Mouse (Mus musculus): ENCODE measurements around the gene Ppat. TPM values are rescaled to one million over a fixed set of nuclear protein-coding genes. Genes with fewer than 3 reads are reported as not detected.

The Ppat gene
- total and polyA plus RNA-seq, 3 experiments = 103 to 180 (median 110) TPM

- no peak for TF ChIP-seq E2F4 (IDR thresholded peaks at IDR 0.05; ENCODE audit: borderline replicate concordance, low read depth, low read length)
- no peak for TF ChIP-seq NELFE (IDR thresholded peaks at IDR 0.05; ENCODE audit: low read depth, low read length)
- no peak for TF ChIP-seq ZMIZ1 (IDR thresholded peaks at IDR 0.05; ENCODE audit: low read depth, low read length)
- TF ChIP-seq GABPA (IDR thresholded peaks at IDR 0.05; ENCODE audit: low read depth, low read length) = no peak
- peak; percentile 62 for TF ChIP-seq MXI1 (IDR thresholded peaks at IDR 0.05; ENCODE audit: low read depth, low read length)
- TF ChIP-seq POLR2AphosphoS2 (IDR thresholded peaks at IDR 0.05; ENCODE audit: low read length) = no peak
- peak; percentile 77 for TF ChIP-seq TCF12 (IDR thresholded peaks at IDR 0.05; ENCODE audit: low read depth, low read length)
- no peak for TF ChIP-seq JUND (IDR thresholded peaks at IDR 0.05; ENCODE audit: low read depth, low read length)
- TF ChIP-seq ZNF384 (IDR thresholded peaks at IDR 0.05; ENCODE audit: low read depth, low read length) = no peak
- no peak; the same call in 1 of the 2 replicates for TF ChIP-seq MAX (IDR thresholded peaks at IDR 0.05; ENCODE audit: low read length)
- 0 out of 2 replicates have a peak, but pooled peaks have one; percentile 12 for TF ChIP-seq TAL1 (IDR thresholded peaks at IDR 0.05; ENCODE audit: low read length)
- TF ChIP-seq KAT2A (conservative IDR thresholded peaks at IDR 0.05; ENCODE audit: low read depth, low read length) = no peak
- 0 out of 2 replicates have a peak, but pooled peaks have one; percentile 23 for TF ChIP-seq RCOR1 (IDR thresholded peaks at IDR 0.05; ENCODE audit: low read depth, low read length)
- TF ChIP-seq MEF2A (IDR thresholded peaks at IDR 0.05; ENCODE audit: extremely low read depth, insufficient replicate concordance, low read depth, low read length, poor library complexity, severe bottlenecking) = 0 out of 2 replicates have a peak, but pooled peaks have one; percentile 21
- TF ChIP-seq POLR2A (IDR thresholded peaks at IDR 0.05; ENCODE audit: control insufficient read depth in 1 of 2, insufficient read depth in 1 of 2, low read depth in 1 of 2, low read length in 2 of 2, poor library complexity in 1 of 2) = no peak
- TF ChIP-seq UBTF (IDR thresholded peaks at IDR 0.05; ENCODE audit: borderline replicate concordance, insufficient read depth, low read depth, low read length) = no peak
- TF ChIP-seq ETS1 (IDR thresholded peaks at IDR 0.05; ENCODE audit: low read depth, low read length) = peak; percentile 47; the same call in 1 of the 2 replicates
- TF ChIP-seq USF1 (IDR thresholded peaks at IDR 0.05; ENCODE audit: low read depth, low read length) = no peak
Observed at GRCm38 (mm10) chr5:76947142-76947541, 4.2 kb downstream of the Ppat start (continued).

DNA sequence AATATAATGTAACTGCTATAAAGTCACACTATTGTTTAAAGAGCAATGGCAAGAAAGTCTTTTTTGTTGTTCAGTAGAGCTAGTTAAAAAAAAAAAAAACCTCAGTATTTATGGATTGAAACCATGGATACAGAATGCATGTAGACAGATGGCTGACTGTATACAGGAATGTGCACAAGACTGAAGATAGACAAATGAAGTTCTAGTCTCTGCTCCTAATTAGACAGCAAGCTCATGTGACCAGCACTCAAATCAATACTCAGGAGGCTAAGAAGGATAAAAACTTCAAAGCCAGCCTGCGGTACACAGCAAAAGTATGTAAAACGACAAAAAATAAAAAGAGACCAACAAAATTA lies 5.7 kb downstream of the Ppat start:
- H3K36me3 ChIP-seq (ENCODE audit: control insufficient read depth in 1 of 2, insufficient read depth in 2 of 2, low read length in 2 of 2) = peaks cover 31 to 79% of the 10 kb centered on the region in 2 experiments
- peaks cover 46 to 51% of the 10 kb centered on the region in 2 experiments for H3K4me1 ChIP-seq (ENCODE audit: control insufficient read depth in 1 of 2, insufficient read depth in 2 of 2, low read length in 2 of 2)
- peak overlapping the region; percentile 27 for H3K9ac ChIP-seq (ENCODE audit: control insufficient read depth, low read depth, low read length, poor library complexity, severe bottlenecking)
- no peak for DNase-seq (ENCODE audit: low read depth, low spot score)
- H3K79me2 ChIP-seq (ENCODE audit: control insufficient read depth, insufficient read depth, low read length, poor library complexity) = peaks cover 86% of the 10 kb centered on the region
- H3K27ac ChIP-seq (ENCODE audit: control insufficient read depth, low read depth, low read length) = peak overlapping the region; percentile 48
- H3K27me3 ChIP-seq (ENCODE audit: control insufficient read depth in 1 of 2, insufficient read depth in 2 of 2, low read length in 2 of 2) = no peaks in the 10 kb centered on the region
- TF ChIP-seq POLR2A (IDR thresholded peaks at IDR 0.05; ENCODE audit: control insufficient read depth in 1 of 2, insufficient read depth in 1 of 2, low read depth in 1 of 2, low read length in 2 of 2, poor library complexity in 1 of 2) (no peak), TCF12 (IDR thresholded peaks at IDR 0.05; ENCODE audit: low read depth, low read length) (no peak), ZNF384 (IDR thresholded peaks at IDR 0.05; ENCODE audit: low read depth, low read length) (peak; percentile 65; the same call in 1 of the 2 replicates), USF1 (IDR thresholded peaks at IDR 0.05; ENCODE audit: low read depth, low read length) (peak; percentile 50; the same call in 1 of the 2 replicates)
- no peak overlapping the region for H3K4me3 ChIP-seq (ENCODE audit: control insufficient read depth in 1 of 2, insufficient read depth in 1 of 2, low read depth in 2 of 2, low read length in 2 of 2)
- no peaks in the 10 kb centered on the region for H3K9me3 ChIP-seq (replicated peaks; ENCODE audit: insufficient read depth, low read length)
